Mouse (Mus musculus) forebrain, embryonic 11.5 days (tissue): ENCODE results near the gene Nudt3. TPM values are rescaled to one million over a fixed set of nuclear protein-coding genes. Genes with fewer than 3 reads are reported as not detected.

Source experiments
- ATAC-seq: fragments of 200-750 bp; cut with Nextera tagmentation; replicated peaks from 2 replicates; pipeline ENCODE4 v1.8.0; 2017; ENCODE audit warnings: moderate TSS enrichment; ENCODE audit not compliant: low FRiP score
- DNase-seq: peaks from one replicate; pipeline ENCODE4 v3.0.0-alpha.2; 2017; ENCODE audit warnings: low spot score
- H3K27ac ChIP-seq: fragments of 300-500 bp; sonication (generic); 2 replicates; pipeline ENCODE4 v1.5.1; 2014; ENCODE audit warnings: low read depth, low read length
- H3K27me3 ChIP-seq: fragments of 300-500 bp; sonication (generic); 2 replicates; pipeline ENCODE4 v1.6.1; 2014; ENCODE audit warnings: mild to moderate bottlenecking, low read length, mixed read lengths; ENCODE audit not compliant: control insufficient read depth, insufficient read depth
- H3K36me3 ChIP-seq: fragments of 300-500 bp; sonication (generic); 2 replicates; pipeline ENCODE4 v1.6.1; 2014; ENCODE audit warnings: mild to moderate bottlenecking, low read length, moderate library complexity, mixed read lengths; ENCODE audit not compliant: control insufficient read depth, insufficient read depth
- H3K4me1 ChIP-seq: fragments of 300-500 bp; sonication (generic); replicated peaks from 2 replicates; pipeline ENCODE4 v1.6.1; 2014; ENCODE audit warnings: low read length, mixed read lengths; ENCODE audit not compliant: control insufficient read depth, insufficient read depth
- H3K4me2 ChIP-seq: fragments of 300-500 bp; sonication (generic); 2 replicates; pipeline ENCODE4 v1.6.1; 2014; ENCODE audit warnings: low read depth, mild to moderate bottlenecking, low read length, moderate library complexity, mixed read lengths; ENCODE audit not compliant: severe bottlenecking
- H3K4me3 ChIP-seq: fragments of 300-500 bp; sonication (generic); 2 replicates; pipeline ENCODE4 v1.5.1; 2014; ENCODE audit warnings: low read depth, low read length
- H3K9ac ChIP-seq: fragments of 300-500 bp; sonication (generic); 2 replicates; pipeline ENCODE4 v1.6.1; 2014; ENCODE audit warnings: low read length
- H3K9me3 ChIP-seq: fragments of 300-500 bp; sonication (generic); 2 replicates; pipeline ENCODE4 v1.6.1; 2016; ENCODE audit warnings: low read length, mixed read lengths; ENCODE audit not compliant: control insufficient read depth
- WGBS: fragments of 180-500 bp; shearing (Covaris S2); extraction: QIAGEN DNeasy Blood & Tissue Kit; methylation state at CpG from one replicate; pipeline ENCODE4 v1.1.7; 2014; 5-methylcytosine and 5-hydroxymethylcytosine counted together
- polyA plus RNA-seq: library from polyadenylated mRNA; unstranded; fragments of >200 nt; fragmentation: Nextera tagmentation; extraction: Ambion mirVana; gene quantifications from 2 replicates; pipeline ENCODE4 v1.2.1, GENCODE M21; 2014

Nudt3 gene
- polyA plus RNA-seq, 1 experiment from 2014 or later: 50.5 TPM

DNA sequence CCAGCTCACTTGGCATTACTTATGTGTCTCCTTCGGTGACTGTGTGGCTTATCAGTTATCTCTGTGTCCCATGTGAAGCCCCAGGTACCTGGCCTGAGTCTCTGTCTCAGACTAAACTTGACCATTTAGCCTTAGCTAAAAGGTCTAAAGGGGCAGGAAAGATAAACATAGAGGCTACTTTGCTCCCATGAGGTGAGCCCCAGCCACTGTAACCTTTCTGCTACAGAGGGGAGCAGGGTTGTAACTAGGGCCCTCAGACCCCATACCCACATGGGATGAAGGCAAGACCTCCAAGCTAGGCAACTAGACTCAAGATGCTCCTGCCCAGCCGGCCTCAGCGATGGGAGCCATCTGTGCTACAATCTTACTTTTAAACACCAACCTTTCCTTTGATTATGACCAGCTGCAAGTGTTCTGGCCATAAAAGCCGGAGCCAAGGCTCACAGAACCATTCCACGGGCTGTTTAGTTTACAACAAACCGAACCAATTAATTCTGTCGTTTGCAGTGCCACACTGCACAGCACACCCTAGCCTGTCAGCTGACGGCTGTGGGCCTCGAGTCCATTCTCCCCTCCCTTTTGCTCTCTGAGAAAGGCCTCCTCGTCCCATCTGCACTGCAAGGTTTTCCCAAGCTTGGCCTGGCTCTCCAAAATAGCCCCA, 48.0 kb downstream of the Nudt3 start:
- Histone ChIP-seq H3K9me3 (no peaks in the 10 kb centered on the region), H3K27ac (no peak overlapping the region), H3K4me3 (no peak overlapping the region), H3K9ac (no peak overlapping the region), H3K27me3 (no peaks in the 10 kb centered on the region), H3K4me1 (no peaks in the 10 kb centered on the region), H3K36me3 (peaks cover 3% of the 10 kb centered on the region; the same call in 1 of the 2 replicates), H3K4me2 (no peak overlapping the region)
- no peak for ATAC-seq
- 92% methylated on average over 10 of the region's 10 CpGs for WGBS
- DNase-seq: no peak

DNA sequence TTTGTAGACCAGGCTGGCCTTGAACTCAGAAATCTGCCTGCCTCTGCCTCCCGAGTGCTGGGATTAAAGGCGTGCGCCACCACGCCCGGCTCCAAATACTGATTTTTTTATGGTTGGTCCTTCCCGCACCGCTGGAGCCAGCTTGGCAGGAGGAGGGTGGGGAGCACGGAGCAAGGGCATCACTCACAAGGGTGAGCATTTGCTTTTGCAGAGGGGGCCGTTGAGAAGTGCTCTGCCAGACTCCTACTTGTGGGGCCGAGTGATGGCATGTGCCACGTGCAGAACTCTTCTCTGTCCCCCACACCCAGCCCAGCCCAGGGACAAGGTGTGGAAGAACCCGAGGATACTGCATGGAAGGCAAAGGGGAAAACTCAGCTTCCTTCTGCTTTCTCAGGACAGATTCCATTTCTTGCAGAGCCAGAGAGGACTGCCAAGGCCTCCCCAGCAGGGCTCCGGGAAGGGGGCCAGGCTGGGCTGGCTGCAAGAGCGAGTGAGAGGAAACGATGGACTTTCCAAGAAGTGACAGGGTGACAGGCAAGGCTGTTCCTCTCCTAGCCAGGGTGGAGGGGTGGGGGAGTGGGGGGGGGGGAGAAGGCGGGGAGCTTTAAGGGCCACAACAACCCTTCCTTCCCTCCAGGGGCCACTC, 48.7 kb downstream of the Nudt3 start:
- H3K36me3 ChIP-seq: peaks cover 2% of the 10 kb centered on the region; the same call in 1 of the 2 replicates
- no peaks in the 10 kb centered on the region for H3K27me3 ChIP-seq
- no peak for ATAC-seq
- H3K9ac ChIP-seq: no peak overlapping the region
- 93% methylated on average over 15 of the region's 16 CpGs for WGBS
- no peak for DNase-seq
- H3K27ac ChIP-seq: no peak overlapping the region
- no peak overlapping the region for H3K4me2 ChIP-seq
- H3K4me1 ChIP-seq: no peaks in the 10 kb centered on the region
- no peak overlapping the region for H3K4me3 ChIP-seq
- H3K9me3 ChIP-seq: no peaks in the 10 kb centered on the region

DNA sequence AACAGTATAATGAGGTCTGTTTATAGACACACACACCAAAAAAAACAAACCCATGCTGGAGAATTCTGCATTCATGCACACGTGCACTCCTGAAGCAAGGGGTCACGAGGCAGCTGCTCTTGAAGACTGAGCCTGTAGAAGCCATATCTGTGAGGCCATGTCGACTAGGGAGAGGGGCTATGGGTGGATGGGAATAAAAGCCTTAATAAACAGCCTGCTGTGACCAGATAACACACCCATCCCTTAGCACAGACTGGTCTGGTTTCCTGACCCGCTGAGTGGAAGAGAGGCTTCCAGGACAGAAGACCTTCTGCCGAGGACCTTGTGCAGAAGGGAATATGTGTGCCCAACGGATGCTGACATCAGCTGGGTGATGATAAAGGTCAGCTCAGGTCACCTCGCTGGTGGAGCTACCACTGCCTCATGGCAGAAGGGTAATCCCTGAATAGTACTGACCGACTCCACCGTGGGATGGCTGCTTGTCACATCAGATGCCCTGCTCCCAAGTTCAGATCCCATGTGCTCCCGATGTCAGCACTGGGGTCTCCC, 49.4 kb downstream of the Nudt3 start:
- ATAC-seq: no peak
- no peak overlapping the region for H3K4me2 ChIP-seq
- H3K36me3 ChIP-seq: no peaks in the 10 kb centered on the region; the same call in 1 of the 2 replicates
- no peak overlapping the region for H3K9ac ChIP-seq
- no peak for DNase-seq
- no peak overlapping the region for H3K27ac ChIP-seq
- H3K4me1 ChIP-seq: no peaks in the 10 kb centered on the region
- no peaks in the 10 kb centered on the region for H3K9me3 ChIP-seq
- H3K27me3 ChIP-seq: no peaks in the 10 kb centered on the region
- no peak overlapping the region for H3K4me3 ChIP-seq
- 93% methylated on average over 10 of the region's 10 CpGs for WGBS

DNA sequence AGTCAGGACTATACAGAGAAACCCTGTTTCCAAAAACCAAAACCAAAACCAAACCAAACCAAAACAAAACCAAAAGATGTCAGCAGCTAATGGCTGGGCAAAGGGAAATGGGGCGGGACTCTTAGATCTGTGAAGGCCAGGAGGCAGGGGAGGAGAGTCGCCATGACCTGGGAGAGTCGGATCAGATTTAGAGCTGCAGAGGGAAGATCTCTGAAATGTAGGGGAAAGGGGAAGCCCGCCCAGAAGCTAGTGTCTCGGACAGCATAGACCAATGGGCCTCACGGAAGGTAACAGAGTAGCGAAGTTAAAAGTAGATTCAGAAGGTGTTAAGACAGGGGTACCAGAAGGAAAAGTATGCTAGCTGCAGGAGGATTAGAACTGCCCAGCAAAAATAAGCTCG, 52.0 kb downstream of the Nudt3 start:
- no peaks in the 10 kb centered on the region for H3K9me3 ChIP-seq
- no peaks in the 10 kb centered on the region; the same call in 1 of the 2 replicates for H3K36me3 ChIP-seq
- no peak overlapping the region for H3K4me2 ChIP-seq
- no peak for DNase-seq
- H3K9ac ChIP-seq: no peak overlapping the region
- H3K27me3 ChIP-seq: no peaks in the 10 kb centered on the region
- ATAC-seq: no peak
- peaks cover 1% of the 10 kb centered on the region; the same call in 1 of the 2 replicates for H3K4me1 ChIP-seq
- H3K27ac ChIP-seq: no peak overlapping the region
- no peak overlapping the region for H3K4me3 ChIP-seq
- 82% methylated on average over 8 of the region's 8 CpGs for WGBS

DNA sequence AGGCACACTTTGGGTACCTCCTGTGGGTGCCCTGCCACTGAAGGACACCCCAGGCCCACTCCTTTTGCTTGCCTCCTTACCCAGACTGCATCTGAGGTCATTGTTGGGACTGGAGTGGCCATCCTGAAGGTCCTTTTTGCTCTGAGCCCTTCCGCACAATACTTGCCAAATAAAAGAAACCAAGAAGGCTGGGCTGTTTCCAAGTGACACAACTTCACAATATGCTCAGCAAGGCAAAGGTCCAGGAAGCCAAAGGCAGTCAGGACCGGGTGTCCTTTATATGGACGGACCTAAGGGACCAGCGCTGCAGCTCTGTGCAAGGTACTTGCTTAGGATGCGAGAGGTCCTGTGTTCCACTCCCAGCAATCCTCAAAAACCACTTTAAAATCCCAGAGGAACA, 55.1 kb downstream of the Nudt3 start:
- Histone ChIP-seq H3K36me3 (no peaks in the 10 kb centered on the region), H3K4me3 (no peak overlapping the region), H3K27ac (no peak overlapping the region), H3K4me1 (peaks cover 14% of the 10 kb centered on the region; the same call in 1 of the 2 replicates), H3K27me3 (no peaks in the 10 kb centered on the region), H3K4me2 (no peak overlapping the region), H3K9me3 (no peaks in the 10 kb centered on the region), H3K9ac (no peak overlapping the region)
- DNase-seq: no peak
- ATAC-seq: no peak
- 91% methylated on average over 5 of the region's 5 CpGs for WGBS

DNA sequence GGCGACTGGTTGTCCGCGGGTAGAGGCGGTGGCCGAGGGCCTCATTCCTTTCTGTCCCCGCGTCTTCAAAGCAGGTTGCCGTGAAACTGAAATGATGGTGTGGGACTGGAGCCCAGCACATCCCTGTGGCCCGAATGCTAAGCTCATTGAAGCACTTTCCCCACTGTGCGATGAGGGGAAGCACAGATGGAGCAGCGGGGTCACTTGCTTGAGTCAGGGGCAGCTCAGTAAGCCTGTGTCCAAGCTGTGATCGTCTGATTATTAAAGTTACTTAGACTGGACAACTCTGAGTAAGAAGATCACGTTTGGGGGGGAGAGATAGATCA, 57.4 kb downstream of the Nudt3 start:
- Histone ChIP-seq H3K9me3 (no peaks in the 10 kb centered on the region), H3K4me1 (peaks cover 17% of the 10 kb centered on the region; the same call in 1 of the 2 replicates), H3K27me3 (no peaks in the 10 kb centered on the region), H3K9ac (peak overlapping the region; percentile 74), H3K36me3 (peaks cover 3% of the 10 kb centered on the region; the same call in 1 of the 2 replicates), H3K27ac (no peak overlapping the region), H3K4me3 (peak overlapping the region; percentile 51), H3K4me2 (peak overlapping the region; percentile 92)
- no peak for DNase-seq
- ATAC-seq: no peak
- 1% methylated on average over 13 of the region's 13 CpGs for WGBS

DNA sequence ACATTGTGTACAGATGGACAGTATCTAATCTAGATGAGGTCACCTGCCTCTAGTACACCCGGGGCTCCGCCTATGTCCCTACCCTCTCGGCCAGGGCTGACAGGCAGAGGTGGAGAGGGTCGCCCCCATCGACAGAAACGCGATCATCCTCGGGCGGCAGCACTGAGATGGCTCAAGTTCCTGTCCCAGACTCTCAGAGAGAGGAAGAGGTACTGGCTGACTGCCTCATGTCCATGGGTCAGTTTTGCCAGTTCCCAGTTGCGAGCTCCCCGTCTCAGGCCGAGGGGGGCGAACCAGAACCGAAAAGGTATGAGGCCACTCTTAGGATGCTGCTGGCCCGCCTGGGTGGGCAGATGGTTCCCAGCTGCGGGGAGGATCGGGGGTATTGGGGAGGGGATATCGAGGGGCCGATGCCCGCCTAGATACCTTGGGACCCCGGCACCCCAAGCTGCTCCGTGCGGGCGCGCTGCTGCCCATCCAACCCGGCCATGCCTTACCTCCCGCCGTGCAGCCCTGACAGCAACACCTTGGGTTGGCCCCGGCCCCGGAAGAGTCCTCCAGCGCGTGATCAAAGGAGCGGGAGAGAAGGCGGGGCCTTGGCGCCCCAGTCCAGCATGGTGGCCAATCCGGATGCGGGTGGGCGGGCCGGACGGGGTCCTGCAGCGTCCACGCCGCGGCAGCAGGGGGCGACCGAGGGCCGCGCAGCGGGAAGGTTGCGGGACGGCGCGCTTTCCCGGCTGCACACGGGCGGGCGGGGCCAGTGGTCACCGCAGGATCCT, 57.9 kb downstream of the Nudt3 start, which contains the start of gene AI413582:
AI413582 (minus strand) TSS at position 594 of the 779 bp plus-strand sequence.
- peaks cover 17% of the 10 kb centered on the region; the same call in 1 of the 2 replicates for H3K4me1 ChIP-seq

DNA sequence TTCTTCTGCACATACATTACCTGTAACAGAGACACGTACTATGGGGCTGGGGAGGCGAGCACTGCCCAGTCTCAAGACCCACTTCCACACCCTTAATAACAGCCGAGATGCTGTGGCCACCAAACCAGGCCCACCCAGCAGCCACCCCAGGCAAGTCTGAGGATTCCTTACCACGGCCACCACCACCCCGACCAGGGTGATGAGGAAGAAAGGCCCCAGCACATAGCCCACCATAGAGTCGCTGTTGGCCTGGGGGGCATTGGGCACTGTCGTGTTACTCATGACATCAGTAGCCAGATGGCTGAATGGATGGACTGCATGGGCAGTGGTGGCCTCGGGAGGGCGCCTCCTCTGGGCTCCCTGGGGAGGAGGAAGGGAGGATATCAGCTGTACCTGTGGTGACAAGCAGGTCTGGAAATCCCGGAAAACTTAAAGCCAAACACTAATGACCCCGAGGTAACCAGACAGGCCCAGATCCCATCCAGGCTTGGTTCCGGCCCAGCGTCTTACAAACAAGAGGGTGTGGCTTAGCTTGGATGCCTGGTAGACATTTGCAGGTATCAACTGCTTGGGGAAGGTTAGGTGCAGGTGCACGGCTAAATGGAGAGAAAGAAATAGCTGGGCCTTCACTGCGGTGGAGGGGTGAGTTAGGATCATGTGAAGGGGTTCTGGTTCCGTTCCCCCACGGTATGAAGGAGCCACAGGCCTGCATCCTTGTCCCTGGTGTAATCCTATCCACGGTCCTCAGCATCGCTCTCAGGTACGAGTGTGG, 58.7 kb downstream of the Nudt3 start:
- H3K4me3 ChIP-seq: peak overlapping the region; percentile 51
- ATAC-seq: no peak; the same call in 1 of the 2 replicates

More for the DNA sequence above, 57.9 kb downstream of the Nudt3 start, which contains the start of gene AI413582:
- H3K27me3 ChIP-seq: no peaks in the 10 kb centered on the region
- H3K4me3 ChIP-seq: peak within 1 kb of the TSS; percentile 51
- H3K4me2 ChIP-seq: peak within 1 kb of the TSS; percentile 92
- peak within 1 kb of the TSS; percentile 74 for H3K9ac ChIP-seq
- no peak within 1 kb of the TSS for H3K27ac ChIP-seq
- under 1% methylated on average over 55 of the region's 58 CpGs for WGBS
- peaks cover 3% of the 10 kb centered on the region; the same call in 1 of the 2 replicates for H3K36me3 ChIP-seq
- H3K9me3 ChIP-seq: no peaks in the 10 kb centered on the region
- ATAC-seq: peak; percentile 93
- peak; percentile 99 for DNase-seq

More for the DNA sequence above, 58.7 kb downstream of the Nudt3 start:
- Histone ChIP-seq H3K4me1 (peaks cover 17% of the 10 kb centered on the region; the same call in 1 of the 2 replicates), H3K27me3 (no peaks in the 10 kb centered on the region), H3K36me3 (peaks cover 3% of the 10 kb centered on the region; the same call in 1 of the 2 replicates), H3K9ac (peak overlapping the region; percentile 66), H3K4me2 (peak overlapping the region; percentile 92), H3K9me3 (no peaks in the 10 kb centered on the region), H3K27ac (no peak overlapping the region)
- WGBS: 13% methylated on average over 20 of the region's 20 CpGs
- peak; percentile 75 for DNase-seq
